Mouse (Mus musculus): ENCODE results near the gene Gnptab.

DNA sequence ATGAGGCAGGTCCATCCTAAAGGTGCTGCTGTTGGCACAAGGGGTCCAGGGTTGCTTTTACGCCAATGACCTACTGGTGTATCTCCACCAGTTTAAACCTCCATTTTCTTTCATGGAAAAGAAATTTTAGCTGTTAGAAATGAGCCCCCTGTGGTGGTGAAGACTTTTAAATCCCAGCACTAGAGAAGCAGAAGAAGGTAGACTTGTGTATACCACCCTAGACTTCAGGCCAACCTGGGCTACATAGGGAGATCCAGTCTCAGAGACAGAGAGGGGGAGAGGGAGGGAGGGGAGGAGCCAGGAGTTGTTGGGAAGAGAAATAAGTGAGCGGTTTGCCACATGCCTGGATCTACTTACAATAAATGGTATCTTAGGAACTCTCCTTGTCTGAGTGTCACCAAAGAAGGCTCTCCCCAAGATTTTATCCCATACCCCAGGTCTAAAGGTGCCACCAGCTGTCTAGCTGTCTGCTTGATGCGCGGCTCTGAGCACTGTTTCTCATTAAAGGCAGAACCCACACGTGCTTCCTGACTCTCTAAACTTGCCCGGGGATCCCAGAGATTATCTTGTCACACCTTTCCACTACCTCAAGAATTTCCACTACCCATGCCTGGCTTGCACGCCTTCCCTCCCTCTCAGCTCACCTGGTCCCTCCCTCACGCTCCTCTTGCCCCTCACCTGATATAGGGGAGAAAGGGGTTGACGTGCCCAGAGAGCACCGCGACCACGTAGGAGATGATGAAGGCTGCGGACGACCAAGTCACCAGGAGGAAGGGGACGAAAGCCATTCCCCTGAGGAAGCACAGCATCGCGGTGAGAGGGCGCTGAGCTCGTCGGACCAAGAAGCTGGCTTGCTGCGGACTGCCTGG is 22.6 kb upstream of the Gnptab start:
- TF ChIP-seq CTCF (IDR thresholded peaks at IDR 0.05; ENCODE audit: control insufficient read depth, insufficient read depth, insufficient read length): no peak
- no peak for TF ChIP-seq MYOD1 (IDR thresholded peaks at IDR 0.05; ENCODE audit: control insufficient read depth, insufficient read length, low read depth)
- TF ChIP-seq USF1 (IDR thresholded peaks at IDR 0.05; ENCODE audit: low read depth): no peak
